Mouse (Mus musculus) adrenal gland, adult 18-20 months (tissue): ENCODE measurements around the gene Fkbp15. TPM values are rescaled to one million over a fixed set of nuclear protein-coding genes. Genes with fewer than 3 reads are reported as not detected.

Experiments used
- total RNA-seq, 2 experiments: library from RNA; stranded (reverse); gene quantifications; 1 replicate in 1 of 2; 2 replicates in 1 of 2; pipeline ENCODE4 v1.2.3; 2021

Fkbp15 gene
- total RNA-seq, 2 experiments from 2014 or later = 31.4 to 32.1 TPM

Other genes starting within 250 kb of the Fkbp15 start
- not detected for gene Mup21, start 209.7 kb downstream of the Fkbp15 start, total RNA-seq
- gene Zfp37, start 129.5 kb downstream of the Fkbp15 start, total RNA-seq = 1 to 10 TPM; 4.7 to 4.8 TPM
- gene Slc31a2, start 98.0 kb downstream of the Fkbp15 start, total RNA-seq = 10 to 100 TPM; 27.0 to 28.3 TPM
- gene Slc31a1, start 179 bp upstream of the Fkbp15 start, total RNA-seq = 10 to 100 TPM; 49.1 to 50.2 TPM
- 10 to 100 TPM; 61.2 to 63.0 TPM for gene Cdc26, start 48.1 kb upstream of the Fkbp15 start, total RNA-seq
- gene Prpf4, start 48.2 kb upstream of the Fkbp15 start, total RNA-seq = 10 to 100 TPM; 22.8 to 27.6 TPM
- 1 to 10 TPM in 1 of 2 experiments, not detected in 1; 1.1 TPM for gene Rnf183, start 74.7 kb upstream of the Fkbp15 start, total RNA-seq
- 1 to 10 TPM; 1.2 to 1.8 TPM for gene Wdr31, start 110.3 kb upstream of the Fkbp15 start, total RNA-seq
- gene Bspry, start 119.5 kb upstream of the Fkbp15 start, total RNA-seq = 1 to 10 TPM; 3.7 to 9.6 TPM
- 10 to 100 TPM in 1 of 2 experiments, 1 to 10 TPM in 1; 9.8 to 21.4 TPM for gene Hdhd3, start 142.9 kb upstream of the Fkbp15 start, total RNA-seq
- gene Alad, start 159.4 kb upstream of the Fkbp15 start, total RNA-seq = 100 to 1,000 TPM in 1 of 2 experiments, 10 to 100 TPM in 1; 92.6 to 112 TPM
- gene Pole3, start 164.5 kb upstream of the Fkbp15 start, total RNA-seq = 10 to 100 TPM; 43.7 to 52.1 TPM
- under 1 TPM; 0.27 to 0.29 TPM for gene 4933430I17Rik, start 164.8 kb upstream of the Fkbp15 start, total RNA-seq
- 10 to 100 TPM; 23.2 to 24.3 TPM for gene Rgs3, start 199.3 kb upstream of the Fkbp15 start, total RNA-seq